Mouse (Mus musculus) right cerebral cortex, postnatal 25 days (tissue): ENCODE results near the gene Ndufa4.
"Not testable (repeated sequence)": the region's sequence is repeated elsewhere in the genome, so short reads cannot be mapped to it uniquely, and the experiment has no call there.

Experiments
- DNase-seq: peaks from one replicate; pipeline ENCODE4 v3.0.0; 2022

The Ndufa4 gene

DNA sequence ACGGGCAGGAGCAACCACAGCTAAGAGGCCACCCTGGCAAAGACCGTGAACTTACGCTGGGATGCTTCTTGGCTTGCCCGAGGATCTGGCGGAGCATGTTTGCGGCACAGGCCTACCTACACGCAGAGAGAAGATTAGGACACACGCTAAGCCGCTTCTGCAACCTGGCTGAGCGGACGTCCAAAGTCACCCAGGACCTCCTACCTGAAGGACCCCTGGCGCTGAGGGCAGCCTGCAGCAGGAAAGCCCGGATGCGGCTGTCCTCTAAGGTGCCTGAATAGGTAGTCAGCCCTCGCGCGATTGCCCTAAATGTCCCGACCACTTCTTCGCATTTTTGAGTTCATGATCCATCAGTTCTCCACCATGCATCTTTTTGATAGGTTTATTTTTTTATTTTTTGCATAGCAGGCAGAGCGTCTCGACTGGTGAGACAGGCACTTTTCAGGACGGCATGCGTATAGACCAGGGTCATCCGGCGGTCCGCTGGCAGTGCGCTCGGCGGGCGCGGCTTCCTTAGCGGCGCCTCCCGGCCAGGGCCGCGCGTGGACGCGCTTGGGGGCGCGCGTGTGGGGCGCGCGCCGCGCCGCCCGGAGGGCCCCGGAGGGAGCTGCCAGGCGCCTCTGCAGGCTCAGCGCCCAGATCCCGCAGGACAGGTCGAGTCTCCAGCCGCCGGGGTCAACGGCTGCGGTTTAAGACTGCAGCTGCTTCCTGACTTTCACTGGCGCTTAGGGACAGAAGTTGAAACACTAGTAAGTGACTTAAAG, at the start of gene Ndufa4, which contains the start of gene Phf14:
Gene Ndufa4 (minus strand): TSS at position 229 of the 764 bp plus-strand sequence.
Gene Phf14 (plus strand): TSS at position 541 of the 764 bp plus-strand sequence.
- peak; percentile 90 for DNase-seq

DNA sequence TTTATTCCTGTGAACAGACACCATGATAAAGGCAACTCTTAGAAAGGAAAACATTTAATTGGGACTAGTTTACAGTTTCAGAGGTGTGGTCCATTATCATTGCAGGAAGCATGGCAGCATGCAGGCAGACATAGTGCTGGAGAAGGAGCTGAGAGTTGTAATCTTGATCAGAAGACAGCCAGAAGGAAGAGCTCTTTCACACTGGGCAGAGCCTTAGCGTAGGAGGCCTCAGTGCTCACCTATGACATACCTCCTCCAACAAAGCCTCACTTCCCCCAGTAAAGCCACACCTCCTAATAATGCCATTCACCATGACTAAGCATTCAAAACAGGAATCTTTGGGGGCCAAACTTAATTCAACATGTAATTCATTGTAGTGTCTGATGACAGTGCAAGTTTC, 40.8 kb upstream of the Ndufa4 start:
- DNase-seq, result no peak

DNA sequence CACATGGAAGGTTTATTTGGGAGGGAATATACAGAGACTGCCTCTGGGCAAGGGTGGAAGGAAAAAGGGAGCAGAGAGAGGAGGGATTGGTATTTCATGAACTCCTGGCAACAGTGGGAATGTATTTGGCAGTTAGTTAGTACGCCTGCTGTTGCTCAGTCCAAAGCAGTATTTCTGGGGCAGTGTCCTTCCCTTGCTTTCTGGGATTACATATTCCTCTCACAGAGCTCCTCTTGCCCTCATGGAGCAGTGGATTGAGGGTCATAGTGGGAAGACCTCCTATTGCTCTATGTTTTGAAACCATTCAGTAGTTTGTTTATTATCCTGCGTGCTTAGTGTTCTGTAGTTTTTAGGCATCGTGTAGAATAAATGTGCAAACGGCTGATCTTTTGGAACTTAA, 34.8 kb upstream of the Ndufa4 start:
- DNase-seq, result no peak

DNA sequence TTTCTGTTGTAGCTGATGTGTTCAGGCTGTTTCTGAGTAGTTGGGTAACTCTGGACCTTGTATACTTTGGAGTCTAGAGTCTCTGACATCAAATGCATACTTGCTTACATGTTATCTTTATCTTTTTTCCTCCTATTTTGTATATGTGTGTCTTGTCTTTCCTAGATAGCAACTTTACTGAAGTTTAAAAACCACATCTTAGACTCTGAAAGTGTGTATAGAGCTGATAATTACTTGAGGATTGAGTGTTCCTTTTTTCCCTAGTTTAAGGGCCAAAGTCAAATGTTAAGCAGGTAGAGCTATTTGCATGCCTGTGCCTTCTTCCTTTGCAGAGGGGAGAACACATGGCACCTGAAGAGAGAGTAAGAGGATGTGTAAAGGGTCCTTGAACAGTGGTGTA, 33.6 kb upstream of the Ndufa4 start:
- no peak for DNase-seq

DNA sequence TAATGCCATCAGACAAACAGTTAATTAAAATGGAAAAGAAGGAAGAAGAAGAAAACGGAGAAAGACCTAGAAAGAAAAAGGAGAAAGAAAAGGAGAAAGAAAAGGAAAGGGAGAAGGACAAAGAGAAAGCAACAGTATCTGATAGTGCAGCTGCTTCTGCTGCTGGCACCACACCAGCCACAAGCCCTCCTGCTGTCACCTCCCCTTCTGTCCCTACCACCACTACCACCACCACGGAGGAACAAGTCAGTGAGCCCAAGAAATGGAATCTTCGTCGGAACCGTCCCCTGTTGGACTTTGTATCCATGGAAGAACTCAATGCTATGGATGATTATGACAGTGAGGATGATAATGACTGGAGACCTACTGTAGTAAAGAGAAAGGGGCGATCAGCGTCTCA, 26.1 kb upstream of the Ndufa4 start:
- DNase-seq, result no peak

DNA sequence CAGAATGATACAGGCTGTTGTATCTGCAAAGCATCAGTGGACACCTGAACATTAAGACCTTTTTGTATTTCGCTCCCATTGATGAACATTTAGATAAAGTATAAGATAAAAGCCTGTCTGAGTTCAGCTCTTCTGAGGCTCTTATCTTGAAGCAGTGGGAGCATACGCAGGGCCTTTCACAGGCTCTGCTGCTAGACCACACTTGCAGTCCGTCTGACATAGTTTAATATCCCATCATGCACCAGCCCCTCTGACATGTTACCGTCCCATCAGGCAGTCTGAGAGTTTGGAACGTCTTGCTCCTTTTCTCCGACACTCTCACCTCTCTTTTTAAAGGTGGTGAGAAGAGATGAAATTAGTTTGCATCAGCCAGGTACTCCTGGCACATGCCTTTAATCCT, 20.2 kb upstream of the Ndufa4 start:
- no peak for DNase-seq

DNA sequence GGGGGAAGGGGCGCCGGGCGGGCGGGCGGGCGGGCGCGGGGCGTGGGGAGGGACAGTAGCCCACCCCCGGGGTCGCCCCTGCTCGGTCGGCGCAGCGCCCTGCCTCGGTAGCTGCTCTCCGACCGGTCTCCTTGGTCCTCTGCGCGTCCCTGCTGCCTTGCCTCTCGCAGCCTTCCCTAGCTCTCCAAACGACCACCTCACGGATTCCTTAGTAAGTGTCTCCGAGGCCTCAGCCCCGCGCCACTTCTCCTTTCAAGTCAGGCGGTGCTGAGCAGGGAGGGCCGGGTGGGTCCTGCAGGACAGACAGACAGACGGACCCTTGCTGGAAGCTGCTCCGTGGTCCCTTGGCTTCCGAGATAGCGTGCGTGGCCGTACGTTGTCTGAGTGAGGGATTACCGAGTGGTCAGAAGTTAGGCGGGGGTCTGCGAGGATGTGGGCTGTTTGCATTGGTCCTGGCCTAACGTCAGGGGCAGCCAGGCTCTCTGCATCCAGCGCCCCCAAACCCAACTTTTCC, 18.8 kb upstream of the Ndufa4 start:
- DNase-seq, result peak; percentile 40

DNA sequence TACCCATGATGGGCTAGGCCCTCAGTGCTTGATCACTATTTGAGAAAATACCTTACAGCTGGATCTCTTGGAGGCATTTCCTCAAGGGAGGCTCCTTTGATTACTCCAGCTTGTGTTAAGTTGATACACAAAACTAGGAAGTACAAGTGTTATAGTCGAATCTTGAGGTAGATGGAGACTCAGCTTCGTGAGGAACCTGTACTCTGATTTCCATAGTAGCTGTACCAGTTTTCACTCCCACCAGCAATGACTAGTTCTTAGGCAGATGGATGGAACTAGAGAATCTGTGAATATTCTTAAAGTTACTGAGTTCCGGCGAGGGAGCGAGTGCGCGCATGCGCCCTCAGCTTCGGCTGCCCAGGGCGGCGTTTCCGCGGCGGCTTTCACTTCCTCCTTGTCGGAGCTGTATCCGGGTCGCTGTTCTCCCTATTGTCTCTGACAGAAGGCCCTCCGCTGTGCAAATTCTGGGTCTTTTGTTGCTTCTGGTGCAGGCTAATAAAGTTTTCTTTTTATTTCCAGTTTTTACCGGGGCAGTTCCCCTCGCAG, 18.3 kb upstream of the Ndufa4 start:
- peak; percentile 88 for DNase-seq

DNA sequence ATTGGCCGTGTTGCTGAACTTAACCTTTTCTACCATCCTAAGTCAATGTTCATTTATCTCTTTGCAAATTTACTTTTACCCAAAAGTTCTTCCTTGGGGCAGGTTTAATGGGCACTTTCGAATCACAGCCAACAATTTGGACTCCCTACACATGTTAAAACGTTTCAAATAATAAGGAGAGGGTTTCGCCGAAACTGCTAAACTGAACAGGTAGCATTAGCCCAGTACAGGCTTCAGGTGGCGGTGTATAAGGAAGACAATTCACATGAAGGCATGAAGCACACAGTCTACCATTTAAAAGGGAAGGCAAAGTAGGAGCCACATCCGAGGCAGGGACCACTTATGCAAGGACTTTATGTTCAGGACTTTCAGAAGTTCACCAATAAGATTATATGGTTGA, 873 bp upstream of the Ndufa4 start:
- no peak for DNase-seq

DNA sequence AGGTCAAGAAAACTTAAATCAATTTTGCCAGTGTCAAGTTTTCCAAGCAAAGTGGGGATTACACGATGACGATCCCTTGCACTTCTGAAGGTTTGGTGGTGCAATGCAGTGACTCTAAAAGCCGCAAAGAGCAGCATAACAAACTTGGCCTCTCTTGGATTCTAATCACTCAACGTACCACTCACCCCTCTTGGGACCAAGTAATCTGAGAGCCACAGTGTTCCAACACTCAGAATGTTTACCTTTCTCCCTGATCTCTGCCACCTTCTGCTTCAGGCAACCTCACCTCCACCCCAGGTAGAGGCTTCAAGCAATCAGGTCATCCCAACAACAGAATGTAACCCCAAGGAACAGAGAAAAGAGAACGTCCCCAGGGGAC, 418 bp downstream of the Ndufa4 start:
- no peak for DNase-seq

DNA sequence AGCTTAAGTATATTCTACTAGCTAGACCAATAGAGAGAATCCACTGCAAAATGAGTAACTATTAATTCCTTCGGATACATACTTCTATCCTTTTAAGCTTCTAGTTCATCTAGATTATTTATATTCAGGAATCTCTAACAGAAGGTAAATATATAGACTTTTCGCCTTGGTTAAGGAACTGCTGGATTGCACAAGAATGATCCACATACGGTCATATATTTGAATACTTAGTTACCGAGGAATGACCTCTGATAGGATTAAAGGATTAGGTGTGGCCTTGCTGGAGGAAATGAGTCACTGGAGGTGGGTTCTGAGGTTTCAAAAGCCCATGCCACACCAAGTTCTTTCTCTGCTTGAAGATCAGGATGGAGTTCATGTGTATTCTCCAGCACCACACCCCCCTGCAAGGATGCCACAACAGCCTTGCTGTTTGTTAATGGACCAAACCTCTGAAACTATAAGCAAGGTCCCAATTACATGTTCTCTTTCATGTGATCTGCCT, 6.4 kb downstream of the Ndufa4 start:
- no peak for DNase-seq

DNA sequence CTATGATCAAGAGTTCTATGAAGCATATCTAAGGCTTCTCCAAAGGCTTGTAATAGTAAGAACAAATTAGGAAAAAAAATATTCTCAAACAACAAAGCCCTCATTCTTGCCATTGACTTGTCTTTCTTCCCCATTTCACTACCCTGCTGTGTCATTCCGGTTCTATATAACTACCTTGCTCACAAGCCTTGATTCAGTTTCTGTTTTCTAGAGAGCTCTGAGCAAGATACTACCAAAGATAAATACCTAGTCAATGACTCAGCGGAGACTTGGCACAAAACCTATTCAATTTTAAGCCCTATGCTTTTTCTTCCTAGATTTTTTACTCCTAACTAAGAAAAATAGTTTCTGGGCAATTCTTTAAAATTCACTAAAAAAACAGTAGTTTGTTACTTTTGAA, 31.9 kb downstream of the Ndufa4 start:
- not testable (repeated sequence) for DNase-seq
